Mouse (Mus musculus) embryonic fibroblast, embryonic 13.5 days (primary cell): Measurements from ENCODE around the gene Dusp5.
"Not testable (repeated sequence)": the region's sequence is repeated elsewhere in the genome, so short reads cannot be mapped to it uniquely, and the experiment has no call there.

Source experiments
- CTCF ChIP-seq: IDR thresholded peaks from 2 replicates; pipeline ENCODE4 v1.5.1; 2011; ENCODE audit warnings: mild to moderate bottlenecking, control low read depth, low read length, moderate library complexity, borderline replicate concordance; ENCODE audit not compliant: insufficient read depth
- POLR2A ChIP-seq: IDR thresholded peaks from 2 replicates; pipeline ENCODE4 v1.6.1; 2011; ENCODE audit warnings: low read depth, mild to moderate bottlenecking, control low read depth, low read length, moderate library complexity

DNA sequence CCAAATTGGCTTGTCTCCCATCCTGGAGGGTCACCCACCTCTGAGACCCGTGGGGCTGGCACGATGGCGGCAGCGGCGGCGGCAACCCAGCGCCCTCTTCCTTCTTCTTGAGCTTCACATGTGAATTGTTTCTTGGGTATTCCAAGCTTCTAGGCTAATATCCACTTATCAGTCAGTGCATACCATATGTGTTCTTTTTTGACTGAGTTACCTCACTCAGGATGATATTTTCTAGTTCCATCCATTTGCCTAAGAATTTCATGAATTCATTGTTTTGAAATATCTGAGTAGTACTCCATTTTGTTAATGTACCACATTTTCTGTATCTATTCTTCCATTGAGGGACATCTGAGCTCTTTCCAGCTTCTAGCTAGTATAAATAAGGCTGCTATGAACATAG lies 60.1 kb downstream of the Dusp5 start, which contains the start of gene Nutf2-ps1:
- TF ChIP-seq CTCF, POLR2A: not testable (repeated sequence)
